Mouse (Mus musculus) stomach, postnatal 0 days (tissue): ENCODE measurements around the gene Ppp2r5a.

Source experiments
- CTCF ChIP-seq: IDR thresholded peaks from 2 replicates; pipeline ENCODE4 v1.5.1; 2016; ENCODE audit warnings: antibody characterized with exemption, low read depth, mild to moderate bottlenecking, moderate library complexity
- EP300 ChIP-seq: optimal IDR thresholded peaks from 2 replicates; pipeline ENCODE3; 2016; ENCODE audit warnings: antibody characterized with exemption

- no peak for TF ChIP-seq EP300
- no peak for TF ChIP-seq CTCF
Observed at GRCm38 (mm10) chr1:191446307-191446706, 43.2 kb upstream of the Ppp2r5a start.
